Mouse (Mus musculus) gastrocnemius, postnatal 4 days (tissue): ENCODE data around the gene Ttc28. TPM values are rescaled to one million over a fixed set of nuclear protein-coding genes. Genes with fewer than 3 reads are reported as not detected.

Experiments used
- DNase-seq, 2 experiments: peaks; one replicate each; pipeline ENCODE4 v3.0.0; 2021 to 2022; ENCODE audit warnings: low spot score in 2 of 2, mixed read lengths in 2 of 2
- total RNA-seq, 2 experiments: library from RNA; stranded (reverse); gene quantifications; 2 replicates each; pipeline ENCODE4 v1.2.3; 2021

Gene Ttc28
- total RNA-seq, 2 experiments from 2014 or later: 27.1 to 33.1 TPM

- DNase-seq: no peak
These were observed 245.1 kb downstream of the Ttc28 start for GRCm38 (mm10) chr5:111124620-111125200.

GRCm38 (mm10) chr5:111125746-111126145, 246.1 kb downstream of the Ttc28 start:
- no peak for DNase-seq

- no peak for DNase-seq
These were observed 248.2 kb downstream of the Ttc28 start for GRCm38 (mm10) chr5:111127786-111128185.

DNA sequence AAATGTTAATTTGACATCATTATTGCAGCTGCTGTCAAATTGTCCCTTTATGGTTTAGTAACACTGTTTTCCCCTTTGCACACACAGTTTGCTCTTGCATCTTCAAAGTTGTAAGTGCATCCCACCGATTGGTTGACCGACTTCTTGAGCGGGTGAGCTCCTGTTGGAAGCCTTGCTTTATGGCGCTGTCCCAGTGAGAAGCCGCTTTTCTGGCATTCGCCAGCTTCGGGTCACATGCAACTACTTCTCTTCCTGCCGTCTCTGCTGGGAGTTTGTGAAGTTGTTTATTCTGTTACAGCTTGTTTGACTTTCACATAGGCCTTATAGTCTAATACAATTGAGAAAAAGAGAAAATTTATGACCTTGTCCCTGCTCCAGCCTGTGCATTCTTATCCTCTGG, 250.5 kb downstream of the Ttc28 start:
- DNase-seq: no peak

GRCm38 (mm10) chr5:111131561-111131960, 252.0 kb downstream of the Ttc28 start:
- DNase-seq: no peak

DNA sequence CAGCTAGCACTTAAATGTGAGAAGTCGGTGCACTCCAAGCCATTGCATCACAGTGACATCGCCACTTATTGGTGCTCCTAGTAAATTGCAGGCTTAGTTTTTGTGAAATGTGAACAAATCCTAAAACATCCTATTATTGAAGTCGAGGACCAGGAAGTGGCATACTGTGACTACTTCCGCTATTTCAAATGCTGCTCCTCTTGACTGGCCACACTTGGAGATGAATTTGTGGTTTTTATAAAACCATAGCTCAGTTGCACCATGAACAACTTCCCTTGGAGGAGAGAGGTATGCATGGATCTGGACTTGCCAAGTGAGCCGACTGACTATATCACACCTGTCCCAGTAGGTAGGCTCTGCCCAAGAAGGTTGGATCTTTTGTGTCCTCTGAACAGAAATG, 253.5 kb downstream of the Ttc28 start:
- no peak for DNase-seq

GRCm38 (mm10) chr5:111133754-111134153, 254.2 kb downstream of the Ttc28 start:
- no peak for DNase-seq

- DNase-seq: no peak
These were observed 257.7 kb downstream of the Ttc28 start for GRCm38 (mm10) chr5:111137283-111137682.

GRCm38 (mm10) chr5:111137742-111138141, 258.1 kb downstream of the Ttc28 start:
- DNase-seq: no peak

- DNase-seq: no peak
These were observed 258.7 kb downstream of the Ttc28 start for GRCm38 (mm10) chr5:111138239-111138833.

- DNase-seq: no peak
These were observed 259.4 kb downstream of the Ttc28 start for GRCm38 (mm10) chr5:111138927-111139565.

DNA sequence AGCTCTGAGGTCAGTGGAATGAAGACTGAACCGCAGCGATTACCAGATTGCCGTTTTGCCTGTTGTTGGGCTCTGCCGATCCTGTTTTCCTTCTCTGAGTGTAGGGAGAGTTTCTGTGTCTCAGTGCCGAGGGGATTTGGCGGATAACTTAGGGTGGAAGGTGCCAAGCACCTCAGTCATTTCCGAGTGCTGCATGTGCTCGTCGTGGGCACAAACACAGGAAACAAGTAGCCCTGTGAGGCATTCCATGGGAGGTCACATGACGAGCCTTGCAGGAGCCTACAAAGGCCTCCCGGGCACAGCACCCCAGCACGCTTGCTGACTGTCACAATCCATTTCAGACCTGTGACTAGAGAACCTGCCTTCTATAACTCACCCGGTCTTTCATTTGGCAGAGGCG, 260.0 kb downstream of the Ttc28 start:
- peak in 1 of 2 experiments; percentile 22 for DNase-seq

- no peak for DNase-seq
These were observed 261.7 kb downstream of the Ttc28 start for GRCm38 (mm10) chr5:111141139-111141885.

GRCm38 (mm10) chr5:111142837-111143236, 263.2 kb downstream of the Ttc28 start:
- DNase-seq: no peak

- DNase-seq: no peak
These were observed 264.8 kb downstream of the Ttc28 start for GRCm38 (mm10) chr5:111144411-111144810.

DNA sequence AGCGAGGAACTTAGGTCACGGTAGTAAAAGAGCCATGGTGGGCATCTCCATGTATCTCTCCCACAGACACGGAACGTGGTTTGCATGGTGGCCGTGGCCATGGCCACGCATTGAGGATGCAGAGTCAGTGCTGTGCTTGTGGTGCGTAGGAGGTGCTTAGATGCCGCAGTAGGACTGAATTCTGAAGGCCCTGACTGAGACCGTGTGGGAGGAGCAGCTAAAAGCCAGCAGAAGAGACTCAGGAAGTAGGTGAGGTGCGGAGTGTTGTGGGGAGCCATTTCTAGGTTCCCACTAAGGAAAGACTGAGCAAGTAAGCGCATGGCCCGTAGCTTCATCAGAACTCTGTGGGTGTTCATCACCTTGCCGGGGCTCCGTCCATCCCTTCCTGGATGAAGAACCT, 271.0 kb downstream of the Ttc28 start:
- no peak for DNase-seq

- no peak for DNase-seq
These were observed 272.5 kb downstream of the Ttc28 start for GRCm38 (mm10) chr5:111151882-111152759.

DNA sequence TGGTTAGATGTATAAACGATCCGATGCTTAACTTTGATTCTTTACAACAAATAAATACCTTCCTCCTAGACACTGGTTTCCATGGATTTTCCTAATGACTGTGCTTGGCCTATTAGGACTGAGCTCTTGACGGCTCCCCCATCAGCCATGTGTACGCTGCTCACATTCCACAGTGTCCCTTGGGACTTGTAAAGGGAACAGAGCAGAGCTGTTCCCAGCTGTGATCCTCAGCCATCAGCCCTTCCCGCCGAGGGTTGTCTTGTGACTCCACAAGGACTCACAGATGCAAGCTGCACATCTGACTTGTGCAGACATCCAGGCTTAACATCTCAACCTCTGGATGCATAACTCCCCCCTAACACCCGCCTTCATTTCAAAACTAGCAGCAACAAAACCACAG, 275.0 kb downstream of the Ttc28 start:
- peak in 1 of 2 experiments; percentile 55 for DNase-seq

DNA sequence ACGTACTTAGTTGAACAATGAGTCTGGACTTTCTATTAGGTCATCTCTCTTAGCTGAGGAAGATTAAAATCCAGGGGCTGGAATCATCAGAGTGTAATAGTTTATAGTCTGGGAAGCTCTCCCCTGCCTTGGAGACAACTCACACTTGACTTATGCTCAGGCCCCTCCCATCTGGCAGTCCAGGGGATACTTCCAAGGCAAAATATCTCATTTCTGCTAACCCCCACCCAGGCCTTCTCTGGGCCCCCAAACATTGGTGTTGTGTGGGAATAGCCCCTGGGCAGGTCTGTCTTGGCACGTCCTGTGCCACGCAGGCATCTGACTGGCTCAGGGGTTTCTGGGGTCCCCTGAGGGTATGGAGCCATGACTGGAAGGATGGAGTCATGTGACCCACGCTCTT, 275.7 kb downstream of the Ttc28 start:
- no peak for DNase-seq

DNA sequence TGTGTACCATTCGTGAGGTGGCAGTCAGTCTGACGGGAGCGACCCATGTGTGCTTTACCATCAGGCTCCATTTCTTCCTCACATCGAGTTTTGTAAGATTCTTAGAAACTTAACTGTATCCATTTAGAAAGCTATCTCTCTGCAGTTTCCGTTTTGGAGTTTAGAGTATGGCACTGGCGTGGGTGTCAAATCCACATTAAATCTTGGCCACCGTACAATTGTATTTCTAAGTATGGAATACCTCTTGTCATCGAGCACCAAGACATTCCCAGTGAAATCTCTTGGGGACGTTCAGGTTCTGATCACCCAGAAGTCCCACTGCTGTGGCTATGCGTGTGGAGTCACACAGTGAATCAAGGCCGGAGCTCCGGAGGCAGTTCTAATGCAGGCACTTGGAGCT, 276.3 kb downstream of the Ttc28 start:
- DNase-seq: no peak

DNA sequence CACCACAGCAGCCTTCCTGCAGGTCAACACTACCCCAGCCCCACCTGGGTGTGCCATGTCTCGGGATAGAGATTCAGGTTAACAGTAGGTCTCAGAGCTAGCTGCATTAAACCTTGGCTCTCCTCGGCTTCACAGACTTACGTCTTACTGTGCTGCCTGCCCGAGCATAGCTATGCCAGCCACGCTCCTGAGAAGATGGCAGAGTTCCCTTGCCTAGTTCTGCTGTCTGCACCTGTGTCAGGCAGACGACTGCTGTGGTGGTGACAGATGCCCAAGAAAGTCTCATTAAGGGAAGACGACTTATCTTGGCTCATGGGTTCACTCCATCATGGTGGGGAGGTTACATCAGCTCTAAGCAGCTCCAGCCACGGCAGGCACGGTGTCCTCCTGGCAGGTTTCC, 278.7 kb downstream of the Ttc28 start:
- no peak for DNase-seq
